Mouse (Mus musculus) heart, adult 2 months (tissue): Measurements from ENCODE around the gene Olfr411.

Source experiments
- CTCF ChIP-seq: fragments of 200-600 bp; IDR thresholded peaks from 2 replicates; pipeline ENCODE4 v1.8.1; 2022; ENCODE audit warnings: antibody characterized with exemption, mild to moderate bottlenecking, moderate library complexity
- POLR2A ChIP-seq: fragments of 200-500 bp; IDR thresholded peaks from 2 replicates; pipeline ENCODE4 v1.6.1; 2011; ENCODE audit warnings: mild to moderate bottlenecking, low read depth, low read length, control low read depth; ENCODE audit not compliant: insufficient read depth

- TF ChIP-seq POLR2A (no peak), CTCF (no peak)
These were observed 43.1 kb upstream of the Olfr411 start for GRCm38 (mm10) chr11:74395583-74395982.
